Mouse (Mus musculus) hindbrain, embryonic 13.5 days (tissue): ENCODE data around the gene Upp2. TPM values are rescaled to one million over a fixed set of nuclear protein-coding genes. Genes with fewer than 3 reads are reported as not detected.

Source experiments
- ATAC-seq: fragments of 200-750 bp; cut with Nextera tagmentation; 2 replicates; pipeline ENCODE4 v1.8.0; 2017; ENCODE audit warnings: moderate TSS enrichment; ENCODE audit not compliant: low FRiP score
- H3K27ac ChIP-seq: fragments of 300-500 bp; sonication (generic); 2 replicates; pipeline ENCODE4 v1.5.1; 2015; ENCODE audit warnings: inconsistent platforms, mild to moderate bottlenecking, moderate library complexity
- H3K27me3 ChIP-seq: fragments of 300-500 bp; sonication (generic); 2 replicates; pipeline ENCODE4 v1.6.1; 2015; ENCODE audit warnings: mild to moderate bottlenecking, inconsistent platforms
- H3K36me3 ChIP-seq: fragments of 300-500 bp; sonication (generic); 2 replicates; pipeline ENCODE4 v1.6.1; 2015; ENCODE audit warnings: mild to moderate bottlenecking, inconsistent platforms
- H3K4me1 ChIP-seq: fragments of 300-500 bp; sonication (generic); replicated peaks from 2 replicates; pipeline ENCODE4 v1.6.1; 2015; ENCODE audit warnings: inconsistent platforms
- H3K4me2 ChIP-seq: fragments of 300-500 bp; sonication (generic); 2 replicates; pipeline ENCODE4 v1.6.1; 2015; ENCODE audit warnings: inconsistent platforms, mild to moderate bottlenecking, moderate library complexity
- H3K4me3 ChIP-seq: fragments of 300-500 bp; sonication (generic); 2 replicates; pipeline ENCODE4 v1.5.1; 2015; ENCODE audit warnings: mild to moderate bottlenecking, inconsistent platforms
- H3K9ac ChIP-seq: fragments of 300-500 bp; sonication (generic); 2 replicates; pipeline ENCODE4 v1.6.1; 2015; ENCODE audit warnings: mild to moderate bottlenecking, inconsistent platforms
- H3K9me3 ChIP-seq: fragments of 300-500 bp; sonication (generic); 2 replicates; pipeline ENCODE4 v1.6.1; 2016; ENCODE audit warnings: inconsistent platforms
- WGBS: fragments of 180-500 bp; shearing (Covaris S2); methylation state at CpG from one replicate; pipeline ENCODE4 v1.1.7; 2015; 5-methylcytosine and 5-hydroxymethylcytosine counted together
- polyA plus RNA-seq: library from polyadenylated mRNA; unstranded; fragments of >200 nt; fragmentation: Nextera tagmentation; extraction: Ambion mirVana; gene quantifications from 2 replicates; pipeline ENCODE4 v1.2.1, GENCODE M21; 2015

Gene Upp2
- polyA plus RNA-seq, 1 experiment from 2014 or later, result 13.2 TPM

DNA sequence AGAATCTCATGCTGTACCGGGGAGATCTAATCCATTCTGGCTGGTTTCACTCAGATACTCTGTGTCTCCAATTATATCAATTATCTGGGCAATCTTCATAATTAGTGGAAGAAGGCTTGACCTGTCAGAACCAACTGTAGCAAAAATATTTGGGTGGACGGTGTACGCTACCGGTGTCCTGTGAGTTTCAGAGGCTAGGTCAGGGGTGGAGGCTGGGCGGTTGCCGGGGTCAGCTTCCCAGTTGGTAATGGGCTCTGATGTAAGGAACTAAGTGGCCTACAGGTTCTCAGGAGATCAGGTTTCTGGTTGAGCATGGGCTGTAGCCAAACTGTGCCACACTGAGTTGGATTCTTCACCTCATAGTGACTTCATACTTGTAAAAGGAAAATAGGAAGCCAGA, 136.1 kb downstream of the Upp2 start:
- H3K9ac ChIP-seq, result no peak overlapping the region
- H3K4me2 ChIP-seq, result no peak overlapping the region
- H3K9me3 ChIP-seq, result no peaks in the 10 kb centered on the region
- H3K27ac ChIP-seq, result no peak overlapping the region
- no peak for ATAC-seq
- H3K27me3 ChIP-seq, result no peaks in the 10 kb centered on the region
- no peak overlapping the region for H3K4me3 ChIP-seq
- H3K36me3 ChIP-seq, result no peaks in the 10 kb centered on the region
- H3K4me1 ChIP-seq, result no peaks in the 10 kb centered on the region
- 91% methylated on average over 6 of the region's 6 CpGs for WGBS

DNA sequence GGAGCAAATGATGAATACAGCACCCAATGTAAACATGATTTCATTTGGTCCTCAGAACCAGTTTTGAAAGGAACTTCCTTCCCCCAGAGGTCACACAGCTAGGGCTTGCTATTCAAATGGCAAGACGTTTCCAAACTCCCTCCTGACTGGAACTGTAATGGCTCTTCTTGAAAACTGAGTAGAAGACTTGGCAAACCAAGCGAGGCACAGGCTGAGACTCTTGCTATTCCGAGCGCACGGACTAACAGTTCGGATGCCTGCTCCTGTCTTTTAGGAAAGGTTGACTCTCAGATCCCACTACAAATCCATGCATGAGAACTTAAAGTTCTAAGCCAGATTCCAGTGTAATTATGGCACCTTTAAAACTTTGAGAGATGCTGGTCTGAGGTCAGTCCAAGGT, 136.5 kb downstream of the Upp2 start:
- H3K27me3 ChIP-seq, result no peaks in the 10 kb centered on the region
- no peak overlapping the region for H3K9ac ChIP-seq
- no peak overlapping the region for H3K4me3 ChIP-seq
- H3K4me1 ChIP-seq, result no peaks in the 10 kb centered on the region
- WGBS, result 85% methylated on average over 6 of the region's 6 CpGs
- no peaks in the 10 kb centered on the region for H3K9me3 ChIP-seq
- no peak overlapping the region for H3K27ac ChIP-seq
- no peak overlapping the region for H3K4me2 ChIP-seq
- H3K36me3 ChIP-seq, result no peaks in the 10 kb centered on the region
- ATAC-seq, result no peak

DNA sequence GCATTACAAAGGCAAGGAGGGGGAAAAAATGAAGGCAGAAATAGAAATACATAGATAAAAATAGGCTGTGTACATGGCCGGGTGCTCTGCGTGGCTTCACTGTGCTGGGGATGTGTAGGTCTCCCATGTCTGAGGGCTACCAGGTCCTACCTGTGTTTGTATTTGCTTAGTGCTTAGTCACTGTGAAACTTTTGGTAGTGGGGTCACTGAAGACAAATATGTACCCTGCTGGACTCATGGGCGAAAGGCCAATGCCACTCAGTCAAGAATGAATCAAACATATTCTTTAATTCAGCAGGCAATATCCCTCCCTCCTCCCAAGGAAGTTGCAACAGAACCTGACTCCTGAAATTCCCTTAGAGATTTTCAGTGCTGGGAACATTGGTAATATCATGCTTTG, 137.5 kb downstream of the Upp2 start:
- 84% methylated on average over 3 of the region's 3 CpGs for WGBS
- H3K9me3 ChIP-seq, result no peaks in the 10 kb centered on the region
- H3K27me3 ChIP-seq, result no peaks in the 10 kb centered on the region

DNA sequence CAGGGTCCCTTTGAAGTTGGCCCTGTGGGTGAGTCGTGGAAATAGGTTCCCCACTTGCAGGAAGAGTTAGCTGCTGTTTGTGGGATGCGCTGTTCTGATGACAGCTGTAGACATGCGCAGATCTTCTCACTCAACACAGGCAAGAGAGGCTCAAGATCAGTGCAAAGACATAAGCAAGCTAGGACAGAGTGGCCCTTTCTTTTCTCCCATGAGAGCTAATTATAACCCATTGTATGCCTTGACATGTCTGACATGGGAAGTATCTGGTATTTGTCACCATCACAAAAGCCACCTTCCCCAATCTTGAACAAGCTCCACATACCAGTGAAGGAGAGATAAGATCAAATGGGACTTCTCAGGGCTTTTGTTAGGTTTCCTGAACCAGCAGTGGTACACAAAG, 140.6 kb downstream of the Upp2 start:
- no peak overlapping the region for H3K4me2 ChIP-seq
- H3K27ac ChIP-seq, result no peak overlapping the region
- no peaks in the 10 kb centered on the region for H3K27me3 ChIP-seq
- 83% methylated on average over 3 of the region's 3 CpGs for WGBS
- H3K36me3 ChIP-seq, result no peaks in the 10 kb centered on the region
- no peaks in the 10 kb centered on the region for H3K9me3 ChIP-seq
- H3K9ac ChIP-seq, result no peak overlapping the region
- no peak overlapping the region for H3K4me3 ChIP-seq
- ATAC-seq, result no peak
- H3K4me1 ChIP-seq, result no peaks in the 10 kb centered on the region

More for the DNA sequence above, 137.5 kb downstream of the Upp2 start:
- no peak overlapping the region for H3K27ac ChIP-seq
- no peaks in the 10 kb centered on the region for H3K4me1 ChIP-seq
- no peak for ATAC-seq
- H3K4me3 ChIP-seq, result no peak overlapping the region
- H3K4me2 ChIP-seq, result no peak overlapping the region
- H3K9ac ChIP-seq, result no peak overlapping the region
- no peaks in the 10 kb centered on the region for H3K36me3 ChIP-seq

DNA sequence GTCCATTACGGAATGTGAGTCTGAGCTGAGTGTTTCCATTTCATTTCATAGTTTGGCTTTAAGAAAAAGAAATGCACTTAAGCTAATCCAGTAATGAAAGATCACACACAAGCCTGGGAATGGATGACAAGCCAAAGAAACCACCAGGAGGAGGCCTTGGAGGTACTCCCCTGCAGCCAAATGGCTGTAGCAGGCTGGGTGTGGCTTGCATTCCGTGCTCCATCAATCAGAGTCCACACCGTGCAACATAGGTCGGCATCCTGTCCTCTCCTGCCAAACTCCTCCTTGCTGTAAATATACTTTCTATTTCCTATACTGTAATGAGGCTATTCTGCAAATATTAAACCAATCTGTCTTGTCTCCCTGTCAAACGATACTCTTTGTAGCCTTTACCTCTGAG, 143.1 kb downstream of the Upp2 start:
- Histone ChIP-seq H3K4me3 (no peak overlapping the region), H3K9me3 (no peaks in the 10 kb centered on the region), H3K4me1 (no peaks in the 10 kb centered on the region), H3K4me2 (no peak overlapping the region), H3K9ac (no peak overlapping the region), H3K27ac (no peak overlapping the region), H3K36me3 (no peaks in the 10 kb centered on the region), H3K27me3 (no peaks in the 10 kb centered on the region)
- no peak for ATAC-seq
- WGBS, result 79% methylated on average over 5 of the region's 5 CpGs

DNA sequence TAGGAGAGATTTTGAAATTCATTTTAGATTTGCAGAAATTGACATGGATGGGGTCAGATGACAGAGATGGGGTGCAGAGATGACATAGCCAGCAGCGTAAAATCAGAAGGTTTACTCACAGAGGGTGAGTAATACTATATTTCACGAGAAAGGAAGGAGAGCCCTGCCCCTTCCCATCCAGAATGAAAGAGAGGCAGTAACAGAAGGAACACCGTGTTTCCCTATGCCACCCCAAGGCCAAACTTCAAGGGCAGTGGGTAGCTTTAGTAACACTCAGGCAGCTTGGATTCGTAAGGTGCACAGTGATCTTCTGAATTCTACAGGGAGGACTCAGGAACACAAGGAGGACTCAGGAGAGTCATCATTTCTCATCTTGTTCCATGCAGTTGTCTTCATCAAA, 144.0 kb downstream of the Upp2 start:
- 87% methylated on average over 4 of the region's 4 CpGs for WGBS
- Histone ChIP-seq H3K27me3 (no peaks in the 10 kb centered on the region), H3K9ac (no peak overlapping the region), H3K9me3 (no peaks in the 10 kb centered on the region), H3K4me1 (no peaks in the 10 kb centered on the region), H3K27ac (no peak overlapping the region), H3K4me3 (no peak overlapping the region), H3K36me3 (no peaks in the 10 kb centered on the region), H3K4me2 (no peak overlapping the region)
- no peak for ATAC-seq

DNA sequence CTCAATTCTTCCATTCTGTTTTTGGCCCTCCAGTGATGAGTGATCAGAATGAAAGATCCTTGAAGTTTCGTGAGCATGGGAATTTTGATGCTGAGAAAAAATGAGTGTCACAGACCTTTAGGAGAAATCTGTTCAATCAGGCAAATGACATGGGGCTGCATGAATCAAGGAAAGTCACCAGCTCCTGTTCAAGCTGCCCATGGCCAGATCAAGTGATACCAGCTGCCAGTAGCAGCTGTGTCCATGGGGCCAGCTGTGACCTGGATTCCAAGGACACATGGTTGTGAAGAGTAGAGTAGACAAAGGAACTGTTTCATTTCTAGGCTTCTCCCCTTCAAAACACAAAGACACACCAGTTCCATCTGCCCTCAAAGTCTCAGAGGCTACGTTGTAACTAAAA, 144.4 kb downstream of the Upp2 start:
- Histone ChIP-seq H3K36me3 (no peaks in the 10 kb centered on the region), H3K27ac (no peak overlapping the region), H3K4me3 (no peak overlapping the region), H3K4me2 (no peak overlapping the region), H3K9me3 (no peaks in the 10 kb centered on the region), H3K9ac (no peak overlapping the region), H3K4me1 (no peaks in the 10 kb centered on the region), H3K27me3 (no peaks in the 10 kb centered on the region)
- WGBS, result 63% methylated on average over 2 of the region's 2 CpGs
- no peak for ATAC-seq

DNA sequence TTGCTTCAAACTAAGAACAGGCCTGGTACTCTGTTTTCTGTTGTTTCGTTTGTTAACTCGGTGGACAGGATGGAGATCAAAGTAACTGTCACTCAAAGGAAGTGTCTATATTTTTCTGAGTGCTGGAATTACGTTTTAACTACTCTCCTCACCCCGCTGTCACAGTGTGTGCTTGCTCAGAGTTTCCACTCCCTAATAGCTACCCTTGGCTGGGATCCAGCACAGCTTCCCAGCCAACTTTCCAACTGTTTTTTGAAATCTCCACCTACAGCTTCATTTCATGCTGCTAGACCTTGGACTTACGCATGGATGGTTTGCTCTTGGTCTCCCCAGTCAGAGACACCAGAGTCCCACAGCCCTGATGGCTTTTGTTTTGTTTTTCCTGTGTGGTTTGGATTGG, 144.8 kb downstream of the Upp2 start:
- H3K9me3 ChIP-seq, result no peaks in the 10 kb centered on the region
- no peaks in the 10 kb centered on the region for H3K36me3 ChIP-seq
- H3K9ac ChIP-seq, result no peak overlapping the region
- no peak overlapping the region for H3K27ac ChIP-seq
- H3K4me1 ChIP-seq, result no peaks in the 10 kb centered on the region
- ATAC-seq, result no peak
- H3K4me2 ChIP-seq, result no peak overlapping the region
- 63% methylated on average over 5 of the region's 5 CpGs for WGBS
- H3K4me3 ChIP-seq, result no peak overlapping the region
- no peaks in the 10 kb centered on the region for H3K27me3 ChIP-seq

DNA sequence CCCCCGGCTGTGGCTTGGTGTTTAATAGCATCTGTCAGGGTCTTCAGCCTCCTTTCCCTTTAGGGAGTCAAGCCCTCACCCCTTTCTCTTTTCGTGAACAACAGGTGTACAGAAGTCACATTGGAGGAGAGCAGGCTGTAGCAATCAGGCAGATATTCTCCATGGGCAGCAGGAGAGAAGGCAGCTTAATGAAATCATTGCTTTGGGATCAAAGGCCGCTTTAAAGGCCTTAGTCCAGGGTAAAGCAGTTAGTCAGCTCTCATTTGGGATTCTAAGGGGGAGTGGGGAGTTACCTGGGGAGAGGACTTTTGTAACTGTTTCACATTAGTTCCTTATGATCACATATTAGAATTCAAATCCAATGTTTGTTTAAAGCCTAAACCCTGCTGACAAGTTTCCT, 150.8 kb downstream of the Upp2 start:
- H3K27me3 ChIP-seq, result no peaks in the 10 kb centered on the region
- no peak overlapping the region for H3K9ac ChIP-seq
- H3K36me3 ChIP-seq, result no peaks in the 10 kb centered on the region
- H3K9me3 ChIP-seq, result peaks cover 11% of the 10 kb centered on the region
- no peak for ATAC-seq
- H3K27ac ChIP-seq, result no peak overlapping the region
- H3K4me1 ChIP-seq, result no peaks in the 10 kb centered on the region
- 59% methylated on average over 3 of the region's 3 CpGs for WGBS
- no peak overlapping the region for H3K4me2 ChIP-seq
- H3K4me3 ChIP-seq, result no peak overlapping the region

DNA sequence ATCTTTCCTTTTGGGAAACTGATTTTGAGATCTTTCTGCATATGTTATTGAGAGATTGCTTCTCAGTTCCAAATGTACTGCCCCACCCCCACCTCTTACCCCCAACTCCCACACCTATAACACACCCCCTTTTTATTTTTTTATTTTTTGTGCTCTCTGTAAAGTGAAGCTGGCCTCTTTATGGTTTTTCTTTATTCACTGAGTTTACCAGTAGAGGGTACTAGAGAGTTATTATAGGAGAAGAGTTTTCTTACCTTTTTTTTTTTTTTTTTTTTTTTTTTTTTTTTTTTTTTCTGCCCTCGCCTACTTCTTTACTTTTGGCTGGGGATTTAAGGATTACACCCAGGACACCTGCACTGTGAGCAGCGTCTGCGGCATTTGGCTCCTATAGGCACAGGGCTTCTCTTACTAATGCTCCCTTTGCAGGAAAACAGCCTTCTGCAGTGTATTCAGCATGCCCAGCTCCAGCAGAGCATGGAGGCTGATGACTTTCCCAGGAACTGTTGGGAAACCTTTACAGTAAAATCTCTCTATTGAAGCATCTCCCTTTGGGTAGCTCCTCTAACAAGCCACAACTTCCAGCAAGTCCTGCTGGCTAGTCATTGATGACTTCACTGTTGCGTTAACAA, 170.2 kb downstream of the Upp2 start:
- Histone ChIP-seq H3K27ac (no peak overlapping the region), H3K4me1 (no peaks in the 10 kb centered on the region), H3K27me3 (no peaks in the 10 kb centered on the region), H3K9me3 (no peaks in the 10 kb centered on the region), H3K4me2 (no peak overlapping the region), H3K4me3 (no peak overlapping the region), H3K36me3 (no peaks in the 10 kb centered on the region), H3K9ac (no peak overlapping the region)
- 35% methylated on average over 4 of the region's 4 CpGs for WGBS
- ATAC-seq, result no peak

DNA sequence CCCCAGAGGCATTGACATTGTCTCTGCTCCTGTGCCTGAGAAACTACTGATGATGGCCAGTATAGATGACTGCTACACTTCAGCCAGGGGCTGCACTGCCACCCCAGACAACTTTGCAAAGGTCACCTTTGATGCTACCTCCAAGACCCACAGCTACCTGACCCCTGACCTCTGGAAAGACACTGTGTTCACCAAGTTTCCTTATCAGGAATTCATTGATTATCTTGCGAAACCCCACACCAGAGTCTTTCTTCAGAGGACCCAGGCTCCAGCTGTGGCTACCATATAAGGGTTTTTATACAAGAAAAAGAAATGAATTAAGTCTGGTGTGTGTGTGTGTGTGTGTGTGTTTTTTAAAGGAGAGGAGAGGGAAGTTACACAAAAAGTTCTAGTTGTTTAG, 174.1 kb downstream of the Upp2 start:
- Histone ChIP-seq H3K27ac (no peak overlapping the region), H3K36me3 (no peaks in the 10 kb centered on the region), H3K4me1 (no peaks in the 10 kb centered on the region), H3K27me3 (no peaks in the 10 kb centered on the region), H3K9ac (no peak overlapping the region), H3K4me3 (no peak overlapping the region), H3K4me2 (no peak overlapping the region), H3K9me3 (no peaks in the 10 kb centered on the region)
- WGBS, result 86% methylated on average over 1 of the region's 1 CpGs
- no peak for ATAC-seq

DNA sequence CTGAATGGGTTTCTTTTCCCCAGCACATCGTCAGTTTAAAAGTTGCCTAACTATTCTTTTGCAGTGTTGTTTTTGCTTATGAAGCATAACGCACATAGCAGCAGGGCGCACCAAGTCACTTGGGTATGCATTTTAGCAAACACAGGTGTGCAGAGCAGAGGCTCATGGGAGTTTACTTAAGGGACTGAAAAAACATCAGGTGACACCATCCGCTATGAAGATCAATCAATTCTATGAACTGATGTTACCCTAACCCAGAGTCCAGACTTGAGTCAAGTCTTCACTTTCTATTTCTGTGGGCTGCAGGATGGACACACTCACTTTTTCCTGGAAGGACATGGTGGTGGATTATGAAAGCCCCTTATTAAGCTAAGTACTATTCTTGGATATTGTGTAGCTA, 174.9 kb downstream of the Upp2 start:
- no peak overlapping the region for H3K9ac ChIP-seq
- ATAC-seq, result no peak
- H3K27ac ChIP-seq, result no peak overlapping the region
- H3K4me3 ChIP-seq, result no peak overlapping the region
- H3K36me3 ChIP-seq, result no peaks in the 10 kb centered on the region
- no peaks in the 10 kb centered on the region for H3K9me3 ChIP-seq
- WGBS, result 89% methylated on average over 4 of the region's 4 CpGs
- no peaks in the 10 kb centered on the region for H3K27me3 ChIP-seq
- H3K4me2 ChIP-seq, result no peak overlapping the region
- no peaks in the 10 kb centered on the region for H3K4me1 ChIP-seq

DNA sequence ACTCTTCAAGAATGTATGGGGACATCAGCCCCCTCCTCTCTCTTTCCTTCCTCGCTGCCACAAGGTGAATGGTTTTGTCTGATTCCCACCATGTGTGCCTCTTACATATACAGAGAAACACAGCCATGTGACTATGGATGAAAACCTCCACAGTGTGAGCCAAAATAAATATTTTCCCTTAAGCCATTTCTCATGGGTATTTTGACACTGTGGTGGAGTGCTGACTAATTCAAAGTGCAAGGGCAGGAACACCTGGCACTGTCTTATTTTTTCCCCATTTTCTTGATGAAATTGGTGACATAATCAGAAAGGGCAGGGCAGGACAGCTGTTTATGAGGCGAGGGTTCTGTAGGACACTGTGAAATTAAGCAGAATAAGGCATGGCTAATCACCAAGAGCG, 176.3 kb downstream of the Upp2 start:
- H3K27me3 ChIP-seq, result no peaks in the 10 kb centered on the region
- no peaks in the 10 kb centered on the region for H3K4me1 ChIP-seq
- no peak overlapping the region for H3K4me3 ChIP-seq
- no peaks in the 10 kb centered on the region for H3K9me3 ChIP-seq
- 78% methylated on average over 3 of the region's 3 CpGs for WGBS
- no peak overlapping the region for H3K4me2 ChIP-seq
- no peak overlapping the region for H3K9ac ChIP-seq
- H3K27ac ChIP-seq, result no peak overlapping the region
- no peaks in the 10 kb centered on the region for H3K36me3 ChIP-seq
- no peak for ATAC-seq
